Mouse (Mus musculus) hindbrain, embryonic 10.5 days (tissue): Measurements from ENCODE around the gene Terf2. TPM values are rescaled to one million over a fixed set of nuclear protein-coding genes. Genes with fewer than 3 reads are reported as not detected.
A peak's percentile ranks its signal among the peaks of the same experiment; 100 is the strongest.

Experiments
- DNase-seq: peaks from one replicate; pipeline ENCODE4 v3.0.0-alpha.2; 2017; ENCODE audit warnings: low spot score
- H3K27ac ChIP-seq: fragments of 300-500 bp; sonication (generic); 2 replicates; pipeline ENCODE4 v1.5.1; 2016; ENCODE audit warnings: mild to moderate bottlenecking, moderate library complexity
- H3K27me3 ChIP-seq: fragments of 300-500 bp; sonication (generic); 2 replicates; pipeline ENCODE4 v1.6.1; 2016; ENCODE audit warnings: mild to moderate bottlenecking; ENCODE audit not compliant: poor library complexity, insufficient read depth, severe bottlenecking
- H3K36me3 ChIP-seq: fragments of 300-500 bp; sonication (generic); 2 replicates; pipeline ENCODE4 v1.6.1; 2016; ENCODE audit warnings: mild to moderate bottlenecking, moderate library complexity
- H3K4me1 ChIP-seq: fragments of 300-500 bp; sonication (generic); replicated peaks from 2 replicates; pipeline ENCODE4 v1.6.1; 2016; ENCODE audit warnings: mild to moderate bottlenecking
- H3K4me3 ChIP-seq: fragments of 300-500 bp; sonication (generic); 2 replicates; pipeline ENCODE4 v1.5.1; 2016; ENCODE audit warnings: mild to moderate bottlenecking, moderate library complexity
- H3K9me3 ChIP-seq: fragments of 300-500 bp; sonication (generic); 2 replicates; pipeline ENCODE4 v1.6.1; 2016; ENCODE audit warnings: mild to moderate bottlenecking, moderate library complexity
- WGBS: fragments of 180-500 bp; shearing (Covaris S2); methylation state at CpG from one replicate; pipeline ENCODE4 v1.1.7; 2016; 5-methylcytosine and 5-hydroxymethylcytosine counted together
- polyA plus RNA-seq: library from polyadenylated mRNA; unstranded; fragments of >200 nt; fragmentation: Nextera tagmentation; extraction: Ambion mirVana; gene quantifications from 2 replicates; pipeline ENCODE4 v1.2.1, GENCODE M21; 2016

Gene Terf2
- polyA plus RNA-seq, 1 experiment from 2014 or later, result 18.5 TPM

DNA sequence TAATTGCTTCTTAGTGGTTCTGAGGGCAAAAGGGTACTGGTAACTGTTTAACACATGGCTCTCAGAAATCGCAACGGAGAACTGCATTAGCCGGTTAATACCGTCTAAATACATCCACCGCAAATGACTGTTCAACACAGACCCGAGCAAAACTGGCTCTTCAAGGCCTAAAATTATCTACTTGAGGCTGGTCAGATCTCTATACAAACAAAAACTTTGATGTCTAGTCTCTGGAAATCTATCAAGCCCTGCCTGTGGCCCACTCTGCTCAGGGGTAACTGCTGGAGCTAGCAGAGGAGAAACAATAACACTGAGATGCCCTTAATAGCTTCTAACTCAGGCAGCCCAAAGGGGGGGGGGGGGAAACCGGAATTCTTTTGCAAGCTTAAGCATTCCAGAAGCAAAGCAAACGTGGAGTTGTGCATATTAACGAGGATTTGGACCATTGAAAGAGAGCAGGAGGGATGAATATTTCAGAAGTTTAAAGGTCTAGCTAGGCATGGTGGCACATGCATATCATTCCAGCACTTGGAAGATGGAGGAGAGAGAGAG is 26.8 kb upstream of the Terf2 start:
- Histone ChIP-seq H3K9me3 (no peaks in the 10 kb centered on the region), H3K4me3 (no peak overlapping the region), H3K27ac (peak overlapping the region; percentile 64), H3K4me1 (peaks cover 26% of the 10 kb centered on the region), H3K27me3 (no peaks in the 10 kb centered on the region), H3K36me3 (no peaks in the 10 kb centered on the region)
- 33% methylated on average over 9 of the region's 9 CpGs for WGBS
- peak; percentile 50 for DNase-seq

GRCm38 (mm10) chr8:107121681-107122291 is 25.4 kb upstream of the Terf2 start:
- H3K4me1 ChIP-seq, result peaks cover 26% of the 10 kb centered on the region
- no peaks in the 10 kb centered on the region for H3K9me3 ChIP-seq
- no peak for DNase-seq
- no peak overlapping the region for H3K4me3 ChIP-seq
- H3K36me3 ChIP-seq, result no peaks in the 10 kb centered on the region
- H3K27me3 ChIP-seq, result no peaks in the 10 kb centered on the region
- H3K27ac ChIP-seq, result 0 out of 2 replicates have a peak overlapping the region, but pooled peaks have one; percentile 23
- WGBS, result 91% methylated on average over 7 of the region's 7 CpGs

DNA sequence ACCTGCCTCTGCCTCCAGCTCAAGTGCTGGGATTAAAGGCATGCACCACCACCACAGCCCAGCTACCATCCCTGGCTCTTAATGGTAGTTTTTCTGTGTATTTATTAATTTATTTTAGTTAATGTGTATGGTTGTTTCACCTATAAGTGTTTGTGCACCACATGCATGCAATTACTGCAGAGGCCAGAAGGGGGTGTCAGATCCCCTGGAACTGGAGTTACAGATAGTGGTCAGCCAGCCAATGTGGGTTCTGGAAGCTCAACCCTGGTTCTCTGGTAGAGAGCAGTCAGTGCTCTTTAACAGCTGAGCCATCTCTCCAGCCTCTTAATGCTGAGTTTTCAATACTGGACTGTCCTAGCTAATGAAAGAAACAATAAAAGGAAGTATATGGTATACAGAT is 24.5 kb upstream of the Terf2 start:
- DNase-seq, result no peak
- Histone ChIP-seq H3K4me1 (peaks cover 26% of the 10 kb centered on the region), H3K27ac (no peak overlapping the region), H3K9me3 (no peaks in the 10 kb centered on the region), H3K36me3 (no peaks in the 10 kb centered on the region), H3K4me3 (no peak overlapping the region), H3K27me3 (no peaks in the 10 kb centered on the region)

DNA sequence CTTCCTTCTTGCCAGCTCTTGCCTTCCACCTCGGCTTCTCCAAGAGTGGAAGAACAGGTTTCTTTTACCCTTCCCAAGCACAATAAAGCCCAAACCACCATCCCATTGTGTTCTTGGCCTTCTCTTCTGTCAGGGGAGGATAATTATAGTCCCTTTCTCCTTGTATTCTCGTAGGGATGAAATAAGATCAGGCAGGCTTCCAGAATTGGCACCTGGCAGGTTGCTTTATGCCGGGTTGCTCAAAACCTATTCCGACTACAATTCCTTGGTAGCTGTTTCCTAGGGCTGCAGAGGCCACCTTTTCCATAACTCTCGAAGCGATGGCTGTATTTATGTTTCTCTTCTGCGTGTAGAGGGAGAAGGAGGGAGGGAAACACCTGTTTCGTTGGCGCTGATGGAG is 23.1 kb upstream of the Terf2 start:
- Histone ChIP-seq H3K4me1 (peaks cover 32% of the 10 kb centered on the region), H3K27me3 (no peaks in the 10 kb centered on the region), H3K27ac (no peak overlapping the region), H3K36me3 (no peaks in the 10 kb centered on the region), H3K9me3 (no peaks in the 10 kb centered on the region), H3K4me3 (no peak overlapping the region)
- WGBS, result 79% methylated on average over 9 of the region's 9 CpGs
- DNase-seq, result no peak

DNA sequence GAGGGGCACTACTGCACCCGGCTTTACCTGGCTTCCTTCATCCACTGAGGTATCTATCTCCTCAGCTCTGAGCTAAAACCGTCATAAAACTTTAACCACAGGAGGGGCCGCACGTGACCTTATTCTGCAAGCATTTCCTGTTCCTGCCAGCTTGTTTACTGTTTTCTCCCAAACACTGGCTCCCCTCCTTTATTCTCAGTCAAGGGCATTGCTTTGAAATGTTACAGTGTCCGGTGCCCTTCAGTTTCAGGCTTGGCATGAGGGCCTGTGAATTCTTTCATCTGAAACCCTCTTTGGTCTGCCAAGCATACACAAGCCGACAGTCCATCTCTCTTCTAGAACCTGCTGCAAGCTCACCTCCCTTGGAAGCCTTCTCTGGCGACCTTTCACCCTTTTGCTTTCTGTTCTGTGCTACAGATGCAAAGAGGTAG is 22.5 kb upstream of the Terf2 start:
- Histone ChIP-seq H3K27me3 (no peaks in the 10 kb centered on the region), H3K9me3 (no peaks in the 10 kb centered on the region), H3K4me3 (no peak overlapping the region), H3K36me3 (no peaks in the 10 kb centered on the region), H3K27ac (no peak overlapping the region), H3K4me1 (peaks cover 30% of the 10 kb centered on the region)
- DNase-seq, result no peak
- 63% methylated on average over 7 of the region's 7 CpGs for WGBS

GRCm38 (mm10) chr8:107117019-107117418 is 20.7 kb upstream of the Terf2 start:
- DNase-seq, result no peak
- Histone ChIP-seq H3K4me3 (no peak overlapping the region), H3K27me3 (no peaks in the 10 kb centered on the region), H3K36me3 (no peaks in the 10 kb centered on the region), H3K9me3 (no peaks in the 10 kb centered on the region), H3K4me1 (peaks cover 29% of the 10 kb centered on the region), H3K27ac (no peak overlapping the region)
- 57% methylated on average over 2 of the region's 2 CpGs for WGBS

- H3K27me3 ChIP-seq, result no peaks in the 10 kb centered on the region
- peak; percentile 72 for DNase-seq
- H3K27ac ChIP-seq, result no peak overlapping the region; the same call in 1 of the 2 replicates
- H3K9me3 ChIP-seq, result no peaks in the 10 kb centered on the region
- H3K4me3 ChIP-seq, result no peak overlapping the region
- no peaks in the 10 kb centered on the region for H3K36me3 ChIP-seq
- 20% methylated on average over 11 of the region's 11 CpGs for WGBS
- H3K4me1 ChIP-seq, result peaks cover 29% of the 10 kb centered on the region
These were observed 19.7 kb upstream of the Terf2 start for GRCm38 (mm10) chr8:107116023-107116422.

DNA sequence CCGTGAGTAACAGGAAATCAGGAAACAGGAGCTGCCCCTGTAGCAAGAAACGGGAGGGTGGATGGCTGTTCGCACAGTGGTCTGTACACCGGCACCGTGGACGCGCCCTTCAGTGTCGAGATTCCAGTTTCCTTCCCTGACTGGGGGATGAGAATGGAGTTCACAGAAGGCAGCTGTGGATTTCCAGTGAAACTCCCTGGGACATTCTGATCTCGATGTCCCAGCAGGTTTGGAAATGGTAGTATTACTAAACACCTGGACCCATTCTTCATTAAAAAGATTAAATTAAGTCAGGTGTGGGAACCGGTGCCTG is 18.6 kb upstream of the Terf2 start:
- Histone ChIP-seq H3K9me3 (no peaks in the 10 kb centered on the region), H3K27me3 (no peaks in the 10 kb centered on the region), H3K4me1 (peaks cover 29% of the 10 kb centered on the region), H3K27ac (peak overlapping the region; percentile 62; the same call in 1 of the 2 replicates), H3K4me3 (no peak overlapping the region), H3K36me3 (no peaks in the 10 kb centered on the region)
- 78% methylated on average over 10 of the region's 10 CpGs for WGBS
- no peak for DNase-seq

- no peaks in the 10 kb centered on the region for H3K36me3 ChIP-seq
- H3K27me3 ChIP-seq, result no peaks in the 10 kb centered on the region
- H3K4me1 ChIP-seq, result peaks cover 28% of the 10 kb centered on the region
- DNase-seq, result no peak
- peak overlapping the region; percentile 62; the same call in 1 of the 2 replicates for H3K27ac ChIP-seq
- H3K4me3 ChIP-seq, result no peak overlapping the region
- no peaks in the 10 kb centered on the region for H3K9me3 ChIP-seq
- 68% methylated on average over 19 of the region's 19 CpGs for WGBS
These were observed 18.0 kb upstream of the Terf2 start for GRCm38 (mm10) chr8:107114150-107115007.

DNA sequence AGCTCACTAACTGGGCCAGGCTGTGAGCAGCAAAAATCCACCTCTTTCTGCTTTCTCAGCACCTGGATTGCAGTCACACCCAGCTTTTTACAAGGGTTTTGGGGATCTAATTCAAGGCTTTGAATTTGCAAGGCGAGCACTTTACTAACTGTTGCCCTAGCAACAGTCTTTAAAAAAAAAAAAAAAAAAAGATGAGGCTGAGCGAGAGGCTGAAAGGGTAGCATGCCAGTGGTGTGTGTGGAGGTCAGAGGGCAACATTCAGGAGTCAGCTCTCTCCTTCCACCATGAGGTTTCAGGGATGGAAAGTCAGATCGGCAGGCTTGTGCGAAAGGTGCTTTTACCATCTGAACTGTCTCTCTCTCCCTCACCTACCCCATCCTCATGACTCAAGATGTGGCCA is 16.9 kb upstream of the Terf2 start:
- H3K27me3 ChIP-seq, result no peaks in the 10 kb centered on the region
- 0 out of 2 replicates have a peak overlapping the region, but pooled peaks have one; percentile 40 for H3K27ac ChIP-seq
- H3K4me3 ChIP-seq, result no peak overlapping the region
- peaks cover 29% of the 10 kb centered on the region for H3K4me1 ChIP-seq
- DNase-seq, result no peak
- WGBS, result 34% methylated on average over 4 of the region's 4 CpGs
- no peaks in the 10 kb centered on the region for H3K36me3 ChIP-seq
- no peaks in the 10 kb centered on the region for H3K9me3 ChIP-seq

DNA sequence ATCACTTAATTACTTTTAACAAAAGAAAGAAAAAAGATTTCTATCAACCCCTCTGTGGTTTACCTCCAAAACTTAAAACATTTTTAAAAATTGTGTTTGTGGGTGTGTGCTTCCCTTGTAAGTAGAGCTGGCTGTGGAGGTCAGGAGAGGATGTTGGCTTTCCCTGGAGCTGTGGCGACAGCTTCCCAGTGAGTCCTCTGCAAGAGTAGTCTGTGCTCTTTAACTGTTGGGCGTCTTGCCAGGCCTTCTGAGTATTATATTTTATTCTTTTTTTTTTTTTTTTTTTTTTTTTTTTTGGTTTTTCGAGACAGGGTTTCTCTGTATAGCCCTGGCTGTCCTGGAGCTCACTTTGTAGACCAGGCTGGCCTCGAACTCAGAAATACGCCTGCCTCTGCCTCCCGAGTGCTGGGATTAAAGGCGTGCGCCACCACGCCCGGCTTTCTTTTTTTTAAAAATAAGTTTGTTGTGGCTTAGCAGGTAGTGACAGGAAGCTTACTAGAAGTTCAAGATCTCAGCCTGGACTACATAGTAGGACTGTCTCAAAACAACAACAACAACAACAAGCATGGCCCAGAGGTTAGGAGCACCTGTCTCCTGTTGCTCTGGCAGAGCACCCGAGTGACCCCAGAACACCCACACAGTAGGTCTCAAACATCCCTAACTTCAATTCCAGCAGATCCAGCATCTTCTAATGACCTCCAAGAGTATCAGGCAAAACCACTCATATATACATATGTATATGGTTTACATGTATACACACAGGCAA is 15.2 kb upstream of the Terf2 start:
- Histone ChIP-seq H3K36me3 (no peaks in the 10 kb centered on the region), H3K9me3 (no peaks in the 10 kb centered on the region), H3K27ac (no peak overlapping the region), H3K4me1 (peaks cover 29% of the 10 kb centered on the region), H3K27me3 (no peaks in the 10 kb centered on the region), H3K4me3 (no peak overlapping the region)
- DNase-seq, result no peak
- 93% methylated on average over 10 of the region's 11 CpGs for WGBS

DNA sequence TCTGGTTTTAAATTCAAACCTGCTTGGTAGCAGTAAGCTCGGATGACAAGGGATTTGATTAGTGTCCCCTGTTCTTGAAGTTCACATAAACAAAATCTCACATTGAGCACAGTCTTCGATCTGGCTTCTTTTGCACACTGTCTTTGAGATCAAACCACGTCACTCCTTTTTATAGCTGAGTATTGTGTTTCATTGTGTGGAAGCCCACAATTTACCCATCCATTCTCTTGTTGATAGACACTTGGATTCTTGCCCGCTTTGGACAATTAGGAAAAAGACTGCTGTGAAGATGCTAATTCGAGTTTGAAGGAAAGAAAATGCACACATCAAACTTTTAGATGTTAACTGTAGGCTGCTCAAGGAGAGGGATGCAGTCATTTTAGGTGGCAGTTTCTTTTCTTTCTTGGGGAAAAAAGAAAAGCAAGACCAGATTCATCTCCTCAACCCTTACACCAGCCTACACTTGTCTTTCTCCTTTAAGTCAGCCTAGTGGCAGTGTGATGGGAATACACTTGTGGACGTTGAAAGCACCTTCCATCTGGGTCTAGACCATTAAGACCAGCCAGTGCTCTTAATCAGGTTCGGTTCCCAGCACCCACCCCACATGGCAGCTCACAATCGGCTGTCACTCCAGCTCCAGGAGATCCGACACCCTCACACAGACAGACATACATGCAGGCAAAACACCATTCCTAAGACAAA is 14.4 kb upstream of the Terf2 start:
- no peaks in the 10 kb centered on the region for H3K27me3 ChIP-seq
- H3K9me3 ChIP-seq, result no peaks in the 10 kb centered on the region
- H3K36me3 ChIP-seq, result no peaks in the 10 kb centered on the region
- peaks cover 29% of the 10 kb centered on the region for H3K4me1 ChIP-seq
- 75% methylated on average over 9 of the region's 9 CpGs for WGBS
- no peak overlapping the region for H3K27ac ChIP-seq
- DNase-seq, result no peak
- no peak overlapping the region for H3K4me3 ChIP-seq
